Mouse (Mus musculus) urinary bladder, postnatal 25 days (tissue): ENCODE measurements around the gene Gm8879.
"Not testable (repeated sequence)": the region's sequence is repeated elsewhere in the genome, so short reads cannot be mapped to it uniquely, and the experiment has no call there.

Experiments
- DNase-seq: peaks from one replicate; pipeline ENCODE4 v3.0.0; 2022; ENCODE audit warnings: low spot score

Gene Gm8879

GRCm38 (mm10) chr5:11127334-11127733, at the start of gene Gm8879:
Gene Gm8879, plus strand, starts transcription at chr5:11127634.
- not testable (repeated sequence) for DNase-seq

- not testable (repeated sequence) for DNase-seq
Observed at GRCm38 (mm10) chr5:11138031-11138430, 10.6 kb downstream of the Gm8879 start.
